Mouse (Mus musculus) CH12.LX (cell line): ENCODE results near the gene Ms4a1. TPM values are rescaled to one million over a fixed set of nuclear protein-coding genes. Genes with fewer than 3 reads are reported as not detected.

ENCODE experiments used
- DNase-seq: peaks from one replicate; pipeline ENCODE4 v3.0.0-alpha.2; 2013; ENCODE audit errors: extremely low read depth
- H3K27ac ChIP-seq: 2 replicates; pipeline ENCODE4 v1.5.1; 2012; ENCODE audit warnings: low read depth, mild to moderate bottlenecking, control low read depth, moderate library complexity; ENCODE audit not compliant: insufficient read depth
- H3K27me3 ChIP-seq: replicated peaks from 2 replicates; pipeline ENCODE3; 2012; ENCODE audit warnings: inconsistent platforms
- H3K36me3 ChIP-seq, 2 experiments: replicated peaks in 1 of 2; 2 replicates each; pipeline versions ENCODE3 to v1.6.1; 2012; ENCODE audit warnings: inconsistent platforms in 1 of 2, low read length in 1 of 2, mild to moderate bottlenecking in 1 of 2, mixed read lengths in 1 of 2, moderate library complexity in 1 of 2; ENCODE audit not compliant: control insufficient read depth in 1 of 2, insufficient read depth in 1 of 2
- H3K4me1 ChIP-seq, 2 experiments: 2 replicates each; pipeline ENCODE4 v1.6.1; 2012; ENCODE audit warnings: inconsistent platforms in 1 of 2, moderate library complexity in 1 of 2; ENCODE audit not compliant: insufficient read depth in 2 of 2, control insufficient read depth in 1 of 2
- H3K4me2 ChIP-seq: 2 replicates; pipeline ENCODE4 v1.6.1; 2012; ENCODE audit warnings: low read depth, mild to moderate bottlenecking, control low read depth; ENCODE audit not compliant: poor library complexity, insufficient read depth, severe bottlenecking
- H3K4me3 ChIP-seq, 3 experiments: fragments of 150-350 bp in 1 of 3; sonication (generic) in 1 of 3; replicated peaks in 1 of 3; 2 replicates each; pipeline versions ENCODE3 to v1.5.1; 2011 to 2012; ENCODE audit warnings: low read depth in 2 of 3, low read length in 2 of 3, mild to moderate bottlenecking in 2 of 3, moderate library complexity in 2 of 3, control low read depth in 1 of 3, improper control_type of control experiment in 1 of 3, inconsistent platforms in 1 of 3, mixed read lengths in 1 of 3; ENCODE audit not compliant: poor library complexity in 1 of 3
- H3K79me2 ChIP-seq: replicated peaks from 2 replicates; pipeline ENCODE4 v1.6.1; 2012; ENCODE audit warnings: mild to moderate bottlenecking, moderate library complexity; ENCODE audit not compliant: control insufficient read depth, poor library complexity, insufficient read depth, severe bottlenecking; ENCODE audit errors: extremely low read depth
- H3K9ac ChIP-seq: 2 replicates; pipeline ENCODE4 v1.6.1; 2012; ENCODE audit warnings: low read depth, mild to moderate bottlenecking, control low read depth, moderate library complexity; ENCODE audit not compliant: insufficient read depth
- H3K9me3 ChIP-seq: replicated peaks from 2 replicates; pipeline ENCODE3; 2012; ENCODE audit warnings: low read length, inconsistent platforms, mixed read lengths
- ELF1 ChIP-seq: IDR thresholded peaks from 2 replicates; pipeline ENCODE4 v1.6.1; 2014; ENCODE audit warnings: low read depth, mild to moderate bottlenecking, inconsistent platforms, low read length, improper control_type of control experiment
- HCFC1 ChIP-seq: IDR thresholded peaks from 2 replicates; pipeline ENCODE4 v1.6.1; 2012; ENCODE audit warnings: low read depth, mild to moderate bottlenecking, inconsistent platforms, low read length, improper control_type of control experiment
- MAX ChIP-seq: IDR thresholded peaks from 2 replicates; pipeline ENCODE4 v1.6.1; 2011; ENCODE audit warnings: low read length, improper control_type of control experiment
- MXI1 ChIP-seq: IDR thresholded peaks from 2 replicates; pipeline ENCODE4 v1.6.1; 2011; ENCODE audit warnings: mild to moderate bottlenecking, low read depth, low read length, improper control_type of control experiment
- NRF1 ChIP-seq: IDR thresholded peaks from 2 replicates; pipeline ENCODE4 v1.6.1; 2014; ENCODE audit warnings: low read depth, mild to moderate bottlenecking, inconsistent platforms, low read length, improper control_type of control experiment, moderate library complexity
- PAX5 ChIP-seq: IDR thresholded peaks from 2 replicates; pipeline ENCODE4 v1.6.1; 2012; ENCODE audit warnings: low read length, inconsistent platforms, mixed read lengths
- UBTF ChIP-seq: IDR thresholded peaks from 2 replicates; pipeline ENCODE4 v1.6.1; 2012; ENCODE audit warnings: low read depth, mild to moderate bottlenecking, inconsistent platforms, low read length, improper control_type of control experiment, moderate library complexity
- USF2 ChIP-seq: conservative IDR thresholded peaks from 2 replicates; pipeline ENCODE4 v1.6.1; 2011; ENCODE audit warnings: low read depth, low read length, improper control_type of control experiment
- dilution Hi-C: fragments of 300-500 bp; cut with MboI; formaldehyde crosslinking; loops from 2 replicates; pipeline ENCODE4 v1.14.3; 2020; ENCODE audit warnings: low sequenced_read_pairs; ENCODE audit not compliant: extremely low pct_unique_long_range_greater_than_20kb, extremely low pct_ligation_motif_present
- in situ Hi-C: fragments of 300-500 bp; cut with MboI; formaldehyde crosslinking; loops from 3 replicates; pipeline ENCODE4 v1.14.3; 2019; ENCODE audit warnings: low sequenced_read_pairs, low pct_ligation_motif_present, low pct_unique_long_range_greater_than_20kb, mixed read lengths
- polyA plus RNA-seq: library from polyadenylated mRNA; unstranded; fragments of >175 nt; gene quantifications from 2 replicates; pipeline ENCODE4 v1.2.1, GENCODE M21; 2012; ENCODE audit warnings: low read depth; ENCODE audit not compliant: insufficient read length
- total RNA-seq, 2 experiments: library from RNA; depleted of rRNA; stranded (reverse); fragments of 300-350 nt in 1 of 2; fragments of >200 nt in 1 of 2; gene quantifications; 2 replicates each; pipeline ENCODE4 v1.2.3; 2012 to 2014

The Ms4a1 gene
- total and polyA plus RNA-seq, 3 experiments: 106 to 642 (median 387) TPM

DNA sequence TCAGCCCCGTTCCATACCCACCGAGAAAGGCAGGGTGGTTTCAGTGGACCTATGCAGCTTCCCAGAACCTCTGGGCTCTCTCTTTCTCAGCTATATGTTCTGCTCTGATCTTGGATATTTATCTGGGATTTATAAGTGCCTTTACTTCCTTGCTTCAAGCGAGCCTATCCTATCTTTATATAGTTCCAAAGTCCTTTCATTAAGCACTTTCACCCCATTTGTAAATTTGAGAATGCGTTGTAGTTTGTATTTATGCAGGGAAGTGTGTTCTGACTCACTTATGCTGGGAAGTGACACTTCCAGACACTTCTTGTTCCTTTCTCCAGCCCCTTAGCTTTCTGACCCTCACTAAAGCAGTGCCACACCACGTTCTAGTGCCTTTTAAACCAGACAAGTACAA is 33.7 kb downstream of the Ms4a1 start, which contains the start of gene Ms4a12:
Gene Ms4a12, minus strand, starts transcription at position 101 of the 400 bp plus-strand sequence.
- Histone ChIP-seq H3K9ac (no peak within 1 kb of the TSS), H3K36me3 (no peaks in the 10 kb centered on the region), H3K27ac (no peak within 1 kb of the TSS), H3K79me2 (no peaks in the 10 kb centered on the region), H3K9me3 (no peaks in the 10 kb centered on the region)
- in situ Hi-C loops (no loop called here), dilution Hi-C loops (no loop called here)
- no peak for DNase-seq
- TF ChIP-seq HCFC1: no peak
- TF ChIP-seq USF2: no peak
- no peak for TF ChIP-seq PAX5
- no peak for TF ChIP-seq MAX
- no peak for TF ChIP-seq NRF1
- no peak for TF ChIP-seq MXI1
- TF ChIP-seq ELF1: no peak
- no peak for TF ChIP-seq UBTF
- TF ChIP-seq, all 38 proteins: peak for 0
- peaks cover 0 to 18% of the 10 kb centered on the region in 2 experiments; a peak in 2 of 4 replicates for H3K4me1 ChIP-seq
- H3K4me2 ChIP-seq: peak within 1 kb of the TSS; percentile 75
- no peaks in the 10 kb centered on the region for H3K27me3 ChIP-seq
- no peak within 1 kb of the TSS for H3K4me3 ChIP-seq

Other genes with a start within 250 kb of the Ms4a1 start
- gene Ms4a18, start 248.2 kb downstream of the Ms4a1 start, total RNA-seq (2012; rRNA removed): not detected in 2 replicates
- gene Ms4a18, start 248.2 kb downstream of the Ms4a1 start, total RNA-seq (2014; rRNA removed): not detected in 2 replicates
- not detected in 2 replicates for gene Ms4a18, start 248.2 kb downstream of the Ms4a1 start, polyA plus RNA-seq
- gene Ms4a8a, start 185.1 kb downstream of the Ms4a1 start, total RNA-seq (2012; rRNA removed): not detected in 2 replicates
- not detected in 2 replicates for gene Ms4a8a, start 185.1 kb downstream of the Ms4a1 start, total RNA-seq (2014; rRNA removed)
- not detected in 2 replicates for gene Ms4a8a, start 185.1 kb downstream of the Ms4a1 start, polyA plus RNA-seq
- not detected in 2 replicates for gene 1700017D01Rik, start 135.4 kb downstream of the Ms4a1 start, total RNA-seq (2012; rRNA removed)
- gene 1700017D01Rik, start 135.4 kb downstream of the Ms4a1 start, total RNA-seq (2014; rRNA removed): not detected in 2 replicates
- not detected in 2 replicates for gene 1700017D01Rik, start 135.4 kb downstream of the Ms4a1 start, polyA plus RNA-seq
- not detected in 2 replicates for gene 1700025F22Rik, start 100.9 kb downstream of the Ms4a1 start, total RNA-seq (2012; rRNA removed)
- gene 1700025F22Rik, start 100.9 kb downstream of the Ms4a1 start, total RNA-seq (2014; rRNA removed): not detected in 2 replicates
- gene 1700025F22Rik, start 100.9 kb downstream of the Ms4a1 start, polyA plus RNA-seq: not detected in 2 replicates
- not detected in 2 replicates for gene Ms4a13, start 69.5 kb downstream of the Ms4a1 start, total RNA-seq (2012; rRNA removed)
- not detected in 2 replicates for gene Ms4a13, start 69.5 kb downstream of the Ms4a1 start, total RNA-seq (2014; rRNA removed)
- not detected in 2 replicates for gene Ms4a13, start 69.5 kb downstream of the Ms4a1 start, polyA plus RNA-seq
- gene Ms4a12, start 33.8 kb downstream of the Ms4a1 start, total RNA-seq (2012; rRNA removed): not detected in 2 replicates
- gene Ms4a12, start 33.8 kb downstream of the Ms4a1 start, total RNA-seq (2014; rRNA removed): not detected in 2 replicates
- gene Ms4a12, start 33.8 kb downstream of the Ms4a1 start, polyA plus RNA-seq: not detected in 2 replicates
- not detected in 2 replicates for gene Ms4a5, start 17.6 kb upstream of the Ms4a1 start, total RNA-seq (2012; rRNA removed)
- gene Ms4a5, start 17.6 kb upstream of the Ms4a1 start, total RNA-seq (2014; rRNA removed): not detected in 2 replicates
- gene Ms4a5, start 17.6 kb upstream of the Ms4a1 start, polyA plus RNA-seq: not detected in 2 replicates
- not detected in 2 replicates for gene Ms4a14, start 48.2 kb upstream of the Ms4a1 start, total RNA-seq (2012; rRNA removed)
- not detected in 2 replicates for gene Ms4a14, start 48.2 kb upstream of the Ms4a1 start, total RNA-seq (2014; rRNA removed)
- 0.12 and 0.17 TPM in 2 replicates for gene Ms4a14, start 48.2 kb upstream of the Ms4a1 start, polyA plus RNA-seq
- 1.4 and 1.8 TPM in 2 replicates for gene Ms4a7, start 69.9 kb upstream of the Ms4a1 start, total RNA-seq (2012; rRNA removed)
- 2.5 and 3.2 TPM in 2 replicates for gene Ms4a7, start 69.9 kb upstream of the Ms4a1 start, total RNA-seq (2014; rRNA removed)
- 4.3 TPM in 2 replicates for gene Ms4a7, start 69.9 kb upstream of the Ms4a1 start, polyA plus RNA-seq
- gene Ms4a4a, start 109.3 kb upstream of the Ms4a1 start, total RNA-seq (2012; rRNA removed): 0.21 TPM in 1 of 2 replicates, not detected in the other
- gene Ms4a4a, start 109.3 kb upstream of the Ms4a1 start, total RNA-seq (2014; rRNA removed): not detected in 2 replicates
- gene Ms4a4a, start 109.3 kb upstream of the Ms4a1 start, polyA plus RNA-seq: 0.29 TPM in 1 of 2 replicates, not detected in the other
- gene Ms4a4c, start 138.5 kb upstream of the Ms4a1 start, total RNA-seq (2012; rRNA removed): 0.08 and 0.38 TPM in 2 replicates
- 0.54 and 2.5 TPM in 2 replicates for gene Ms4a4c, start 138.5 kb upstream of the Ms4a1 start, total RNA-seq (2014; rRNA removed)
- gene Ms4a4c, start 138.5 kb upstream of the Ms4a1 start, polyA plus RNA-seq: 0.59 and 0.60 TPM in 2 replicates
- not detected in 2 replicates for gene Ms4a4b, start 177.3 kb upstream of the Ms4a1 start, total RNA-seq (2012; rRNA removed)
- gene Ms4a4b, start 177.3 kb upstream of the Ms4a1 start, total RNA-seq (2014; rRNA removed): not detected in 2 replicates
- gene Ms4a4b, start 177.3 kb upstream of the Ms4a1 start, polyA plus RNA-seq: not detected in 2 replicates
- 3.5 and 5.0 TPM in 2 replicates for gene Ms4a6c, start 203.1 kb upstream of the Ms4a1 start, total RNA-seq (2012; rRNA removed)
- gene Ms4a6c, start 203.1 kb upstream of the Ms4a1 start, total RNA-seq (2014; rRNA removed): 20.0 and 22.2 TPM in 2 replicates
- 14.3 and 19.6 TPM in 2 replicates for gene Ms4a6c, start 203.1 kb upstream of the Ms4a1 start, polyA plus RNA-seq
- 1.7 and 2.0 TPM in 2 replicates for gene Gm8369, start 219.7 kb upstream of the Ms4a1 start, total RNA-seq (2012; rRNA removed)
- 4.3 and 5.2 TPM in 2 replicates for gene Gm8369, start 219.7 kb upstream of the Ms4a1 start, total RNA-seq (2014; rRNA removed)
- 0.68 and 1.2 TPM in 2 replicates for gene Gm8369, start 219.7 kb upstream of the Ms4a1 start, polyA plus RNA-seq